Mouse (Mus musculus) layer of hippocampus, adult 8-10 months (tissue): ENCODE data around the gene B2m. TPM values are rescaled to one million over a fixed set of nuclear protein-coding genes. Genes with fewer than 3 reads are reported as not detected.

ENCODE experiments used
- DNase-seq, 2 experiments: peaks; one replicate each; pipeline ENCODE4 v3.0.0; 2022; ENCODE audit warnings: low spot score in 2 of 2
- total RNA-seq, 4 experiments: library from RNA; stranded (reverse); gene quantifications; 2 replicates each; pipeline ENCODE4 v1.2.4; 2022

The B2m gene
- total RNA-seq, 4 experiments from 2014 or later, result 103 to 516 (median 252) TPM

GRCm38 (mm10) chr2:122191849-122192248, 44.4 kb downstream of the B2m start:
- DNase-seq, result no peak

DNA sequence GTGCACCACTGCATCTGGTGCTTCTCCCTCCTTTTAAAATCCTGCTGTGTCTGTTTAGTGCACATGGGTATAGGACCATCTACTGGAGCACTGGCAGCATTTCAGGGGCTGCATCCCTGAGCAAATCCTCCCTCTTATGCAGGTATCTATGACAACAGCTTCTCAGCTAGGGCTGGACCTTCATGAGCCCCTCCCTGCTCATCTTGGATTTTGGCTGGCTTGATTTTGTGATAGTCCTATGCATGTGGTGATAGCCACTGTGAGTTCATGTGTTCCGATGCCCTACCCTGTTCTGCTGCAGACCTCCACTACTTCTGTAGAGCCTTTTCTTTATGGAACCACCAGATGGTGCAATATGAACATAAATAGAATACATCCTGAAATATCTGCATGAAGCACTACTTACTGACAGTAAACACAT, 47.0 kb downstream of the B2m start:
- no peak for DNase-seq

DNA sequence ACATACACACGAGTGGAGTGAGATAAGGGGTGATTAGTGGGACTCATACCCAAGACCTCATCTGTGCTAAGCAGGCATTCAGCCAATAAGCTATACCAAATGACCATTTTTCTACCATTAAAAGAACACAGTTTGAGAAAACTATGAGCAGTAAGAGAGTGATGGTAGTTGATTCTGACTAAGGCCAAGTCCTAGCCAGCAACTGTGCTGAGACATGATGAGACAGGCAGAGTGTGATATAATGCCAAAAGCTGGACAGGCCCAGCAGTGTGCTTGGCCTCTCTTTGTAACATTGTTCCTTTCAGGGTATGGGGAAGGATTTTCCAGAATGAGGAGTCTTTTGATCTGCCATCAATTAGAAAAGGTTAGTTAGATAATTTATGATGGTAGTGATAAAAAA, 54.0 kb downstream of the B2m start:
- no peak for DNase-seq

Other genes starting within 250 kb of the B2m start
- gene Ctdspl2, start 191.7 kb upstream of the B2m start, total RNA-seq, result 10 to 100 TPM; 28.5 to 37.2 (median 34.1) TPM
- gene Mageb3, start 191.6 kb upstream of the B2m start, total RNA-seq, result under 1 TPM in 3 of 4 experiments, not detected in 1; 0.23 to 0.57 (median 0.35) TPM
- 10 to 100 TPM; 18.1 to 21.9 (median 18.7) TPM for gene Eif3j1, start 119.1 kb upstream of the B2m start, total RNA-seq
- gene Spg11, start 29.3 kb upstream of the B2m start, total RNA-seq, result 10 to 100 TPM; 15.2 to 19.3 (median 18.5) TPM
- not detected for gene Trim69, start 13.0 kb downstream of the B2m start, total RNA-seq
- gene Patl2, start 38.5 kb downstream of the B2m start, total RNA-seq, result under 1 TPM in 2 of 4 experiments, not detected in 2; 0.23 to 0.29 TPM
- gene Terb2, start 38.6 kb downstream of the B2m start, total RNA-seq, result not detected
- gene Sord, start 87.1 kb downstream of the B2m start, total RNA-seq, result 10 to 100 TPM; 18.3 to 23.9 (median 21.9) TPM
- gene Duox2, start 150.8 kb downstream of the B2m start, total RNA-seq, result under 1 TPM; 0.05 to 0.08 (median 0.06) TPM
- gene Duoxa2, start 151.2 kb downstream of the B2m start, total RNA-seq, result not detected
- gene Duoxa1, start 166.0 kb downstream of the B2m start, total RNA-seq, result not detected
- gene Duox1, start 168.0 kb downstream of the B2m start, total RNA-seq, result not detected
- gene Shf, start 221.5 kb downstream of the B2m start, total RNA-seq, result 10 to 100 TPM; 56.6 to 66.5 (median 61.5) TPM